Mouse (Mus musculus): ENCODE data around the gene Terf2. TPM values are rescaled to one million over a fixed set of nuclear protein-coding genes. Genes with fewer than 3 reads are reported as not detected.

Gene Terf2
- total RNA-seq, 4 experiments from 2014 or later: 37.2 to 42.3 (median 38.5) TPM

Small RNAs within 50 kb of the gene (microRNA-seq; reads per million reads assigned to microRNA genes)
- 0.42 to 1.5 reads per million in 2 experiments for gene Mir7075

Other genes with a start within 250 kb of the Terf2 start
- gene Has3, start 226.3 kb downstream of the Terf2 start, total RNA-seq (2022): 1 to 10 TPM; 1.2 to 3.1 (median 1.7) TPM
- 10 to 100 TPM; 31.8 to 37.7 (median 33.7) TPM for gene Utp4, start 202.9 kb downstream of the Terf2 start, total RNA-seq (2022)
- gene Sntb2, start 160.8 kb downstream of the Terf2 start, total RNA-seq (2022): 10 to 100 TPM; 17.4 to 18.9 (median 18.9) TPM
- 100 to 1,000 TPM; 115 to 126 (median 119) TPM for gene Vps4a, start 65.3 kb downstream of the Terf2 start, total RNA-seq (2022)
- gene Pdf, start 47.9 kb downstream of the Terf2 start, total RNA-seq (2022): 10 to 100 TPM; 24.2 to 29.8 (median 27.6) TPM
- gene Cog8, start 39.9 kb downstream of the Terf2 start, total RNA-seq (2022): 10 to 100 TPM; 25.3 to 26.4 (median 26.3) TPM
- 10 to 100 TPM; 43.3 to 54.1 (median 44.1) TPM for gene Nip7, start 39.7 kb downstream of the Terf2 start, total RNA-seq (2022)
- not detected for gene Tmed6, start 30.9 kb downstream of the Terf2 start, total RNA-seq (2022)
- 100 to 1,000 TPM; 101 to 106 (median 102) TPM for gene Cyb5b, start 54.1 kb upstream of the Terf2 start, total RNA-seq (2022)
- 10 to 100 TPM; 46.1 to 69.6 (median 60.0) TPM for gene Nfat5, start 196.9 kb upstream of the Terf2 start, total RNA-seq (2022)

Data from left cerebral cortex, adult 8-10 months (tissue).